Mouse (Mus musculus) thymus, postnatal 10 days (tissue): Measurements from ENCODE around the gene Ppp2r2c.

Experiments used
- DNase-seq, 2 experiments: peaks; one replicate each; pipeline ENCODE4 v3.0.0; 2021; ENCODE audit warnings: low spot score in 2 of 2

Ppp2r2c gene

GRCm38 (mm10) chr5:36870916-36871315, 2.6 kb downstream of the Ppp2r2c start:
- DNase-seq: no peak

DNA sequence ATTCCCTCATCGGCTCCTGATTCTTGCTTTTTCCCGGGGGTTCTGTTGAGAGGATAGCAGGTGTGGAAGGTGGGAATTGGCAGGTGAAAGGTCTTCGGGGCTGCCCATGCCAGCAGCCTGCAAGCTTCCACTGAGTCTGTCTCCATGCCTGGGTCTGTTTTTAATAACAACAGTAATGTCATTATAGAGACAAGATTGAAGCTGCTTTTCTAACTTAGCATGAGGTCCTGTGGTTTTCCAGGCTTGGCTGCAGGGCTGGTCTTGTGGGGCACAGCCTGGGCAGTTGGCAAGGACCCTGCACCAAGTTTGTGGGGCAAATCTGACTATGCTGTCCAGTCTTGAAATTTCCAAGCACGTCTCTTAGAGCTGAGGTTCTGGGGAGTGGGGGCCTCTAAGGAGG, 7.6 kb downstream of the Ppp2r2c start:
- no peak for DNase-seq

- DNase-seq: no peak
Measured at GRCm38 (mm10) chr5:36876777-36877396, 8.6 kb downstream of the Ppp2r2c start.

DNA sequence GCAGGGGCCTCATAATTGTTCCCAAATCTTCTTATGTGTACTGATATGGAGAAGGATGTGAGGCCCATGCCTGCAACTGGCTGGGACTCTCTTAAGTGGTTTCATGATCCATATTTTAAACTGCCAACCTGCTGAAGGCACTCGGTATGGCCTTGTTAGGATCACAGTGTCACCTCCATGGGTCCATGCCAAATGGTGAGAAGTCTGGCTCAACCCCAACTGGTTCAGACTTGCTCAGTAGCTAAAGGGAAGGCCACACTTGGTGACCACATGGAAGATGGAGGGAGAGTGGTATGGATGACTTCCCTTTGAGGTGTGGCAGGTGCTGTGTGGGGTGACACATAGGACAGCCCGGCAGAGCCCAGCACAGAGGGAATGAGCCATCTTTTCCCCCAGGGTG, 9.3 kb downstream of the Ppp2r2c start:
- DNase-seq: no peak

DNA sequence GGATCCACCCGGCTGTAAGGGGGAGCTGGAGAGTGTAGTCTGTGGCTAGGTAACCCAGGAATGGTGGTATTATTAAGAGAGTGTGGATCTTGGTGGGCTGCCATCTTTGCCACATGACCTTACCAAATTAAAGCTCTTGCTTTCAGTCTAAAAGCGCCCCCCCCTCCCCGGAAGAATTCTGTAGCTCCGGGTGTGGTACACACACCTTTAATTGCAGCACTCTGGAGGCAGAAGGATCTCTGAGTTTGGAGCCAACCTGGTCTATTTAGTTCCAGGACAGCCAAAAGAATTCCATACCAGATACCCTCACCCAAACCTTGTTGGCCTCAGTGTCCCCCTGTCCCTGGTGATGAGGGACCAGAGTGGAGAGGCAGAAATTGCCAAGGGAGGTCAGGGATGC, 10.5 kb downstream of the Ppp2r2c start:
- DNase-seq: no peak

DNA sequence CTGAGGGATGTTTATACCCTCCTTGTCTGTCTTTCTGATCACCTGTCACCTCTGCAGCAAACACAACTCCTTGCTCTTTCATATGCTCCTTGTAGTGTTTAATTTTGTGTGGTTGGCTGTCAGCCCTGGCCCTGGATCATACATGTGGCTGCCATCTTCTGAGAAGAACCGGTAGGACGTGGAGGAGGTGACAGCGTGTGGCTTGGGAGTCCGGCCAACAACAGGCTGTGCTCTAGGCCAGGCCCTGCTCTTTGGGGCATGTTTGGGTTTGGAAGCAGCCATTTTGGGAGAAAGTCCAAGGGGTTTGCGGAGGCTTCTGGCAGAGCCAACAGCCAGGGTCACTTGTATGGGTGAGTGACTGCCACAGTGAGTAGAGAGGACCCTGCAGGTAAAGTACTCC, 12.3 kb downstream of the Ppp2r2c start:
- DNase-seq: no peak

DNA sequence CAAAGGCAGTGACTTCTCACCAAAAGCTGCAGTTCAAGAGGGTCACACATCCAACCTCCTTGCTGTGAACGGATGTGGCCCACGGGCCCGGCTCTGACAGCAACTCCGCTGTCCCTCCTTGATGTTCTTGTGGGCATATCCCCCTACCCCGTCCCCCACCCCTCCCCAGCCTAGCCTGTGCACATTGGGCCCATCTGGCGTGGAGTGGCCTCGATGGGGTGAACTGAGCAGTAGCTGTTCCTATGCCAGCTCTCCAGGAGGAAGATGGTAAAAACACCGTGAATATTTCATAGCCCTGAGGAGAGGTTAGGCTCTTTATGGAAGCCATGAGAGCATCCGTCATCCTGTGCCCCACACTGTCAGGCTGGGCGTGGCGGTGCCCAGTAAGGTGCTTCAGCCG, 15.2 kb downstream of the Ppp2r2c start:
- no peak for DNase-seq

DNA sequence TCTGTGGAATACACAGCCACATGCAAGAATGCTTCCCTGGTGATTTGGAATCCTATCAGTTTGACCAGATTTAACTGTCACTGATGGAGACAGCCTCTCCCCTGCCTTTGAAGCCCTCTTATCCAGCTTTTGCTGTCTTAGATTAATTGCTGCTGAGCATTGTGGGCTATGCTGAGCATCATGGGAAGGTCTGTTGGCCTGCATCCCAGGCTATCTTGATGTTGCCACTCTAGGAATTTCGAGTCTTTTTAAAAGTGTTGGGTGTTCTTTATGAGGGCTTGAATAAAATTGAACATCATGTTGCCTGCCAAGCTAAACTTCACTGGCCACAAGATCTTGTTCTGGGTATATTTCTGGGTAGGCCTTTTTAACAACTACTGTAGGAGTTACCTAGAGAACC, 16.8 kb downstream of the Ppp2r2c start:
- no peak for DNase-seq

DNA sequence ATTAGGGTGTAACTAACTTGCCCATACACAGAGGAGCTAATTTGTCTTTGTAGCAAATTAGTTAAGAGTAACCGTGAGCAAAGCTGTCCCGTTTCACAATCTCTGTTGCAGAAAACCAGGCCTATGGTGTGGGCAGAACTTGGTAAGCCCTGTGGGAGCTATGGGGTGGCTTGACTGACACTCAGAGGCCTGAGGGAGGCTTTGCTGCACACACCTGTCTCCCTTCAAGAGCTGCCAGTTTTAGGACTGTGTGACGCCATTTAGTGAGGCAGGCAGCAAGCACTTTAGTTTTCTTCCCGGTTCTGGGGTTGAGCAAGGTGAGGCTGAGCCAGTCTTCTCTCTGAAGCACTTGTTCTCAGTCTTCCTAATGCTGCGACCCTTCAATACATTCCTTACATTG, 17.3 kb downstream of the Ppp2r2c start:
- no peak for DNase-seq

DNA sequence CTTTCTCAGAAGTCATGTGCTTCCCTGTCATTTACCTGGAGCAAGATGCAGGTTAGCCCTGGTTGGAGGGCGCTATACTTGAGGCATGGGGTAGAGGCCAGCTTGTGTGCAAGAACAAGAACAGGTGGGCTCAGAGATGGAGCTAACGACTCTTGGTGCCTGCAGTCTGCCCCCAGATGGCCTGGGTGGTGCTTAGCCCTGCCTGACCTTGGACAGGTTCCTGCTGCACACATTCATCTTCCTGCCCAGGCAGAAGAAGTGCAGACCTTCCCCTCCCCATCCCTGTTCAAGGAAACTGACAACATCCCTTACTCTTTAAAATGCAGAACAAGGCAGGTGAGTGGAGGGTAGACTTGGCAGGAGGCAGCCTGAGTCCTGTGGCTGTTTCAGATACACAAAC, 18.0 kb downstream of the Ppp2r2c start:
- DNase-seq: no peak

GRCm38 (mm10) chr5:36886852-36887283, 18.6 kb downstream of the Ppp2r2c start:
- DNase-seq: no peak

- no peak for DNase-seq
Measured at GRCm38 (mm10) chr5:36887299-36887988, 19.1 kb downstream of the Ppp2r2c start.

DNA sequence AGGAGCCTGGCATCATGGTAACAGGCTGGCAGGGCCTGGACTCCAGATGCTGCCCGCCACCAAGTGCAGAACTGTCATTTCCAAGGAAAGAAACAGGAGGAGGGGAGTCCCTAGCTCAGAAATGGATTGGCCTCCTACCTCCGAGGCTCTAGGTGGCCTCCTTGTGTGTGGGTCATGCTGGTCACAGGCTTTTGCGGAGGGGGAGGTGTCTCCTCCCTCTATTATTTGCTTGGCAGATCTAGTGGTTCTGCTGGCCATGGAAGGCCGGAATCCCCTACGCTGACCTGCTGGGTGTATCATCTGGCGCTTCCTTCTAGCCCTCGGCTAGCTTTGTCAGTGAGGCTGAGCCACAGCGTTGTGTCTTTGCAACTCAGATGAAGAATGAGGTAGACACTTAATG, 20.2 kb downstream of the Ppp2r2c start:
- no peak for DNase-seq

- DNase-seq: no peak
Measured at GRCm38 (mm10) chr5:36888911-36889310, 20.6 kb downstream of the Ppp2r2c start.

- no peak for DNase-seq
Measured at GRCm38 (mm10) chr5:36889380-36889886, 21.1 kb downstream of the Ppp2r2c start.

DNA sequence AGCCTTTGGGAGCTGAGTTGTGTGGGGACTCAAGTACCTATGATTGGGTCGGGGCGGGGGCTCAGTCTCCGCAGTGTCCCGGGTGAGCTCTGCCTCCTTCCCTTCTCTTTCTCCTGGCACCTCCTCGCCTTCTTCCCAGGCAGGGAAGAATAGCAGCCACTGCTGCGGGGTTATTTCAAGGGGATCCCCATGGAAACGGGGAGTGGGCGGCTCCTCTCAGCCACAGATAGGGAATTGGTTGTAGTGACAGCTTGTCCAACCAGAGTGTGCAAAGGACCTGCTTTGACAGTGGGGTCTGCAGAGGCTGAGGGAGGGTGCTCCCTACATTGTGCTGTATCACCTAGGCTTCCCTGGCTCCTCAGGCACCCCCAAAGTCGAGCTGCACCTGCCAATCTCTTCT, 22.5 kb downstream of the Ppp2r2c start:
- no peak for DNase-seq

- no peak for DNase-seq
Measured at GRCm38 (mm10) chr5:36891793-36892470, 23.6 kb downstream of the Ppp2r2c start.

DNA sequence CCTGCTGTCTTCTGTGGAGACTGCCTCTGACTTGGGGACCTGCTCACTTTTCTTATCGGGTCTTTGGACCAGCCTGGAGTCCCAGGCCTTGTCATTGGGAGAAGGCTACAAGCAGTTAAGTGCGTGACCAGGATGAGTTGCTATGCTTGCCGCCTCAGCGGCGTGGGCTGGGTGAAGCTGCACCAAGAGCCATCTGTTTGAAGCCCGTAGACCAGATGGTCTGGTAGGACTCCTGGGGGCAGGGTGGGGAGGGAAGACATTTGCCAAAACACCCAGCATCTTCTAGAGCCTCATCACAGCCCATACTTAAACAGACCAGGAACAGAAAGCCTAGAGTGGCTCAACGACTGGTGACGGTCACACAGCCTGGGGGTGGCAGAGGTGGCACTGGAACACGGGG, 24.9 kb downstream of the Ppp2r2c start:
- DNase-seq: no peak

- DNase-seq: no peak
Measured at GRCm38 (mm10) chr5:36894070-36894469, 25.8 kb downstream of the Ppp2r2c start.

DNA sequence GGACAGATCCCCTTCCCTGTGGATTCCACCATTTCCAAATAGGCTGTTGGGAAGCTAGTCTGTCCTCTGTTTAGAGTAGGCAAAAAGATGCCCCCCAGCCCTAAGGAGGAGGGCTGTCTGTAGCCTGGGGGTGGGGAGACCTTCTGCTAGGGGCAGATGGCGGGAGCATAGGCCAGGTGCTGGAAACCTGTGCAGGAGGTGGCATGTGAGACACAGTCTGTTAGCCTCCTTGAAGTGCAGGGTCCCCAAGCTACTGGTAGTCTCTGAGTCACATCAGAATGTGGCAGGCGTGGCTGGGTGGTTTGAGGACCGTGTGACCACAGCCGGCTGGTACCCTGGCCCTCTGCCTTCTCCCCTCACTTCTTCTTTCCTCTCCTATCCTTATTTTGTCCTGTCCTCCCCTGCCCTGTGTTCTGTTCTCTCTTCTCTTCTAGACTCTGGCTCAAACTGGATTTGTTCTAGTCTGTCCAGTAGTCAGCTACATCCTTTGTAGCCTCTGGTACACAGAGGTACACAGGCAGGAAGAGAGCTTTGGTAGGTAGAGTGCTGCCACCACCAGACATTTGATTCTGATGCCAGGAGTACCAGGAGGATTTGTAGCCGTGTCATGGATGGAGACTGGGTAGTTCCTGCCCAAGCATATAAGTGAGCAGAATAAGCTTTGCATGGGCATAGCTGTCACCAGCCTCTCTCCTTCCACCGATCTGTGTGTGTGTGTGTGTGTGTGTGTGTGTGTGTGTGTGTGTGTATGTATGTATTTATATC, 26.5 kb downstream of the Ppp2r2c start:
- DNase-seq: no peak

DNA sequence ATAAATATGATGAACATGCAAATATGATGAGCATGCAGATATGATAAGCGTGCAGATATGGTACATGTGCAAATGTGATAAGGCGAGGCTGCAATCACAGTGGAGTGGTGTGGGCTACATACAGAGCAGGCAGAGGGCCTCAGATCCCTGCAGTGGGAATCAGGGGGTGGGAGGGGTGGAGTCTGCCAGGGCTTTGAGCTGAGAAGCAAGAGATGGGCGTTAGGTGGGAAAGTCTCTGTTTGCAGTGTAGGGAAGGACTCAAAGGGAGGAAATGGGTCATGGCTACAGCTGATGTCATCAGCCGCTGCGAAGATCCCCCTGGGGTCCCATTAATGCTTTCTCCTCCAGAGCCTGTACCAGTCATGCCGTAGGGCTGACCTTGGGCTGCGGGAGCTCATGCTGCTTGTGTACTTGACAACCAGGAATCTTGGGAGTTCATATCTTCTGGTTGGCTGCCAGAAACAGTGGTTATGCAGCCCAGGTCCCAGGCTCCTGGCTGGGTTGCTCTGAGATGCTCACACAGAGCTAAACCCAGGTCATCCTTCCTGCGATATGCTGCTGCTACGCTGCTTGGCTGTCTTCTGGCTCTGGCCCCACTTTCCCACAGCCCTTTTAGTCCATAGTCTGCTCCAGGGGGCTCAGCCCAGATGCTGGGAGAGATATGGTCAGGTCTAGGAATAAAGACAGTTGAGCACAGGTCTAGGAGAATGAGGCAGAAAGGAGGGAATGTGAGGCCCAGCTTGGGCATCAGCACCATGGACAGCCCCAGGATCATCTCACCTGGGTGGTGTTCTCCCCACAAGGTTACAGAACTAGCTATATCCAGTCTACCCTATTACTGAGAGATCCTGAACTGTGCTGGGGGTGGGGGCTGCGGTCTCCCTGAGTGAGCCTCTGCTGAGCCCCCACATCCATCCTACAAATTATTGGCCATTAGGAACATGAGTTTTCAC, 27.6 kb downstream of the Ppp2r2c start:
- no peak for DNase-seq
